Mouse (Mus musculus) adrenal gland, adult 18-20 months (tissue): ENCODE data around the gene Klhl4. TPM values are rescaled to one million over a fixed set of nuclear protein-coding genes. Genes with fewer than 3 reads are reported as not detected.

Experiments used
- DNase-seq, 2 experiments: peaks; one replicate each; pipeline ENCODE4 v3.0.0; 2021 to 2022; ENCODE audit warnings: low spot score in 2 of 2
- long read RNA-seq, 2 experiments: library from polyadenylated mRNA; stranded (forward); transcript quantifications; one replicate each; pipeline ENCODE4 v2.0.0; 2021
- total RNA-seq, 2 experiments: library from RNA; stranded (reverse); gene quantifications; 1 replicate in 1 of 2; 2 replicates in 1 of 2; pipeline ENCODE4 v1.2.3; 2021

Klhl4 gene
- total RNA-seq, result 1 to 10 TPM; 1.3 to 1.4 TPM
- long read RNA-seq, experiment 1, partial matches to known transcripts, result 0 of 2 reads
- long read RNA-seq, experiment 1, other reads (novel, unspliced or antisense), result 0 of 2 reads
- long read RNA-seq, experiment 2, partial matches to known transcripts, result 1 of 8 reads
- long read RNA-seq, experiment 2, other reads (novel, unspliced or antisense), result 0 of 8 reads

DNA sequence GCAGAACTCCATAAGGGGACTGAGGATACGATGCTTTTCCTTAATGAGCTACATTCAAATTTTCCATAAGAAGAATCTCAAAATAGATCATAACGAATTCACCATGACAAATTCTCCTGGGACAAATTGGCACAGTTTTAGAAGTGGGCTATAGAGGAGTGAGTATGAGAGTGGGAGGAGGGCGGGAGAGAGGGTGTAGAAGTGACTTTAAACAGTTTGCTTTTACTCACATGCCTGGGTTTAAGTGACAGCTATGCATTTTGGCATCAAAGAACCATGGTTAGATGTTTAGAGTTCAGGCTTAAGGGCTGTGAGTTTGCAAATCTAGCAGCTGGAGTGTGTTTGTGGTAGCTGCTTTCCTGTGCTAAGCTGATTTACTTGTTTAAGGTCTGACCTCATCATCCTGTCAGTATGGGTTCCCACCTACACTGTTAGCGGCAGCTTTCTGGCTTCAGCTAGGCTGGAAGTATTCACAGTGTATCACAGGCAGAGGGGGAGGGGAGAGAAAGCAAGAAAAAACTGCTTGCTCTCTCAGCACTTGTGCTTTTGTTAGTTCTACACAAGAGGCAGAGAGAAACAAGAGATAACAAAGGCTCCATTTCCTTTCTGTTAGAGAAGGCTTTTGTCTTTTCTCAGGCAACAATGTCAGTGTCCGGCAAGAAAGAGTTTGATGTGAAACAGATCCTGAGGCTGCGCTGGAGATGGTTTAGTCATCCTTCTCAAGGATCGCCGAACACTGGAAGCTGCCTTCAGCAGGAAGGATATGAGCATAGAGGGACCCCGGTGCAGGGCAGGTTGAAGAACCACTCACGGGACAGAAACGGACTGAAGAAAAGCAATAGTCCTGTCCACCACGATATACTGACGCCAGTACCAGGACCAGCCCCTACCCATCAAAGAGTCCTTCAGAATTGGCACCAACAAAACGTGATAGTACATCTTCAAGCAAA lies at the start of gene Klhl4:
TSS of gene Klhl4 (plus strand) at position 552 of the 950 bp plus-strand sequence.
- DNase-seq, result no peak

DNA sequence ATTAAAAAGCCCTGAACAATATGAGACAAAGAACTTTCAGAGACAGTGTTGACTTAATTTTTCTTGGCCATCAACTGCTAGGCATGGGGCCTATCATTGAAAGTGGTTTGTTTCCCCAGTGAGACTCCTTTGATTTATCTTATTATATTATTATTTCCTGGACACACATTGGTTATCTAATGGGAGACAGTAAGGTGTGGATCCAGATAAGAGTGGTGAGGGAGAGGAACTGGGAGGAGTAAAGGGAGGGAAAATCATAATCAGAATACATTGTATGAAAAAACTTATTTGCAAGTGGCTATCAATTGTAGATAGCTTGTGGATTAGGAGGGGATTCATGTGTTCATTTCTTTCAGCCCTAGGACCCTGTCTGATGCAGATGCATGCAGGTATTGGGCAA lies 10.0 kb downstream of the Klhl4 start:
- DNase-seq, result no peak

DNA sequence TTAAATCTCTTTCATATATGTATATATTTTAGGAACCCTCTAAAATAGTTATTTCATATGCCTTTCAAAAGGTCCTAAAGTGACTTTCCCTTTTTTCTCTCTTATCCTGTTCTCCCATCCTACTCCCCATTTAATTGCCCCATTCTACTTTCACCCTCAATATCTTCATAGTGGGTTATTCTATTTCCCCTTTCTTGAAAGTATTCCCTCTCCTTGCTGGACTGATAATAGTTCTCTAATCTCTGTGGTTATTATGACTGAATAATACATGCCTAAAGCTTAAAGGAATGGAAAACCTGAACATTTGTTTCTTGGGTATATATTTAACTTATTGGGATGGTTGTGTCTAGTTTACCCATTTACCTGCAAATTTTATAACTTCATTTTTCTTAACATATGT lies 12.6 kb downstream of the Klhl4 start:
- no peak for DNase-seq

DNA sequence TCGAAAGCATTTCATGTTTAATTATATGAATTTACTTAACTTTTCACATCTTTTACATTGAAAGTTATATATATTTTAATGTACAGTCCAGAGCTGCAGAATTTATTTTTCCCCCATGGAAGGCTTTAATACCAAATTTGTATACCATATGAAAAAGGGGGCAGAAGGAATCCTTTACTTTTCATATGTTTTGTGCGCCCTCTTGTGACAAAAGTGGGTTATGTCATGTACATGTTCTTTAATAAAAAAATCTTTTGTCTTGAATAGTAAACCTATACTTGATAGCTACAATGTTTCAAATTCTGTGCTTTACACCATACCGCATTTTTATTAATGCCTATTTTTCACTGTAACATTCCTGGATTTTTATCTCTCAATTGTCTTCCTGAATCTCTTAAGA lies 84.0 kb downstream of the Klhl4 start:
- DNase-seq, result no peak

DNA sequence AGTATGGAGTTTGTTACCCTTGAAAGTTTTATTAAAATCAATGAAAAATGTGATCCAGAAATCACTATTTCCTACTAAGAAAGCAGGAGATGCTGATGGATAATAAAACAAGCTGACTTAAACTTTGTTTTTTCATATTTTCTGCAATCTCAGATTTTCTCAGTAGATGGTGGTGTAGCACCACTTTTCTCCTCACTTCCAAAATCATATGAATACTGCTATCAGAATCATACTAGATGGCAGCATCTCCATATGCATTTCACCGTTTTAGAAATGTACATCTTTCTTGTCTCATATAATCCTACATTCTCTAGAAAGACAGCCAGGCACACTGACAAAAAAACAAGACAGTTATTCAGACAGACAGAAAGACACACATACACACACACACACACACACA lies 108.2 kb downstream of the Klhl4 start:
- DNase-seq, result no peak
